Mouse (Mus musculus) heart, adult 11 months (tissue): Measurements from ENCODE around the gene Tmed2.
"Not testable (repeated sequence)": the region's sequence is repeated elsewhere in the genome, so short reads cannot be mapped to it uniquely, and the experiment has no call there.

Experiments
- DNase-seq: peaks from one replicate; pipeline ENCODE4 v3.0.0; 2022

The Tmed2 gene

GRCm38 (mm10) chr5:124582515-124582914 is 42.0 kb downstream of the Tmed2 start:
- DNase-seq: peak; percentile 94

GRCm38 (mm10) chr5:124592768-124593167 is 52.3 kb downstream of the Tmed2 start:
- DNase-seq: peak; percentile 68

GRCm38 (mm10) chr5:124598224-124599174 is 58.0 kb downstream of the Tmed2 start:
- peak; percentile 100 for DNase-seq

- DNase-seq: not testable (repeated sequence)
Observed at GRCm38 (mm10) chr5:124599726-124600125, 59.2 kb downstream of the Tmed2 start.
